Mouse (Mus musculus) frontal cortex, postnatal 14 days (tissue): ENCODE results near the gene Acss2.

Source experiments
- DNase-seq, 2 experiments: peaks; one replicate each; pipeline ENCODE4 v3.0.0; 2022; ENCODE audit warnings: low spot score in 2 of 2

The Acss2 gene

GRCm38 (mm10) chr2:155628519-155628918, 110.8 kb downstream of the Acss2 start:
- no peak for DNase-seq

GRCm38 (mm10) chr2:155629231-155629661, 111.5 kb downstream of the Acss2 start:
- DNase-seq: peak; percentile 27 to 62

GRCm38 (mm10) chr2:155630153-155630552, 112.4 kb downstream of the Acss2 start:
- DNase-seq: no peak

- peak in 1 of 2 experiments; percentile 24 for DNase-seq
Measured at GRCm38 (mm10) chr2:155630590-155631416, 113.1 kb downstream of the Acss2 start.

DNA sequence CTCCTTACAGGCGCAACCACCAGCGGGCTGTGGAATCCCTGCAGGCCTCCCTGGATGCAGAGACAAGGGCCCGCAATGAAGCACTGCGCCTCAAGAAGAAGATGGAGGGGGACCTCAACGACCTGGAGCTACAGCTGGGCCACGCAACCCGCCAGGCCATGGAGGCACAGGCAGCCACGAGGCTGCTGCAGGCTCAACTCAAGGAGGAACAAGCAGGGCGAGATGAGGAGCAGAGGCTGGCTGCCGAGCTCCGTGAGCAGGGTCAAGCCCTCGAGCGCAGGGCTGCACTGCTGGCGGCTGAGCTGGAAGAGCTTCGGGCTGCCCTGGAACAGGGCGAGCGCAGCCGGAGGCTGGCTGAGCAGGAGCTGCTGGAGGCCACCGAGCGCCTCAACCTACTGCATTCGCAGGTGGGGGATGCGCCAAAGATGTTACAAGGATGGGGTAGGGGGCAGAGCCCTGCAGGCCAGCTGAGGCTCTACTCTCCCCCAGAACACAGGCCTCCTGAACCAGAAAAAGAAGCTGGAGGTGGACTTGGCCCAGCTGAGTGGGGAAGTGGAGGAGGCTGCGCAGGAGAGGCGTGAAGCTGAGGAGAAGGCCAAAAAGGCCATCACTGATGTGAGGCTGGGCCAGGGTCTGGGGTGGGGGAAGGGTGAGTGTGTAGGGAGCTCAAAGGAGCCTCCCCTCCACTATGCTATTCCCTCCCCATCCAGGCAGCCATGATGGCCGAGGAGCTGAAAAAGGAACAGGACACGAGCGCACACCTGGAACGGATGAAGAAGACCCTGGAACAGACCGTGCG, 114.6 kb downstream of the Acss2 start:
- no peak for DNase-seq

DNA sequence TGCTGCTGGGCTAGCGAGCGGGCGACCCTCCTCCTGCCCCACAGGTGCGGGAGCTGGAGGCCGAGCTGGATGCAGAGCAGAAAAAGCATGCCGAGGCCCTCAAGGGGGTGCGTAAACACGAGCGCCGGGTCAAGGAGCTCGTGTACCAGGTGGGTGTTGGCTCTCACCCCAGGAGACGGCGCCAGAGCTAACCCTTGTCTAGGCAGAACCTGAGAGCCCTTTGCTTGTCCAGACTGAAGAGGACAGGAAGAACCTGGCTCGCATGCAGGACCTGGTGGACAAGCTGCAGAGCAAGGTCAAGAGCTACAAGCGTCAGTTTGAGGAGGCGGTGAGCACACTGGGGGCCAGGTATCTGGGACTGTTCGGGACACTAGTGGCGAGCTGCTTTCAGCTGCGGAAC, 115.4 kb downstream of the Acss2 start:
- DNase-seq: no peak

- no peak for DNase-seq
Measured at GRCm38 (mm10) chr2:155633731-155634130, 116.0 kb downstream of the Acss2 start.

GRCm38 (mm10) chr2:155634562-155634961, 116.8 kb downstream of the Acss2 start:
- no peak for DNase-seq
